Mouse (Mus musculus) lung, adult 18-20 months (tissue): ENCODE results near the gene Larp4b.

ENCODE experiments used
- DNase-seq, 2 experiments: peaks; one replicate each; pipeline ENCODE4 v3.0.0; 2022; ENCODE audit warnings: mixed read lengths in 2 of 2

The Larp4b gene

DNA sequence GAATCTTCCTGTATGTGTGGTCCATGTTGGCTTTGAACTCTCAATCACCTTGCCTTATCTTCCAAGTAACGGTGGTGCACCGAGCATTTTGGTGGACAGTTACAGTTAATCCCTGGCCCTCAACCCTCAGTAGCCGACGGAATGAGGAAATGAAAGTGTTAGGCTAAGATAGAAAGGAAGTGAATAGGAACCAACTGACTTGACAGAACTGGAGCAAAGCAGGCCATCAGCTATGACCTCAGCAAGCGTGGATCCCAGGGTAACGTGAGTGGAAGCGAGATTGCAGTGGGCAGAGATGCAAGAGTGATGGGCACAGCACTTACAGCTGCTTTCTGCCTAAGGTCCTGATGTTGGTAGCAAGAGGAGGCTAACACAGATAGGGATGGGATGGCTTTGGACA is 31.5 kb downstream of the Larp4b start:
- no peak for DNase-seq

DNA sequence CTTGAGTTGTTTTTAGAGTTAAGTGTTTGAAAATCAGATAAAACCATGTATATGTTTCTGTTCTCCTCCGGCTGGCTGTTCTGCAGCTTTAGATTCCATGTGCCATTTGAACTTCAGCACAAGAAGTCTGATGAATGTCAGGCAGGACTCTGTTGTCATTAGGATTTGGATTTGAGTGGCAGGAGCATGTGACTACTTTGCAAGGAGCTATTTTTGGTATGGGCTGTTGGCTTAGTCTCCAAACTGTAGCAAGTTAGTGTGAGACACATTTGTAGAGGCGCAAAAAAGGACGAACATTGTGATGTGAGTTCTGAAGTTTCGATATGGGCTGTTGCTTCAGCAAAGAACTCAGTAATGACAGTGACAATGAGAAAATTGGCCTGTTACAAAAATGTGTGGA is 34.0 kb downstream of the Larp4b start:
- DNase-seq = no peak

GRCm38 (mm10) chr13:9128707-9129314 is 35.1 kb downstream of the Larp4b start:
- DNase-seq = no peak

DNA sequence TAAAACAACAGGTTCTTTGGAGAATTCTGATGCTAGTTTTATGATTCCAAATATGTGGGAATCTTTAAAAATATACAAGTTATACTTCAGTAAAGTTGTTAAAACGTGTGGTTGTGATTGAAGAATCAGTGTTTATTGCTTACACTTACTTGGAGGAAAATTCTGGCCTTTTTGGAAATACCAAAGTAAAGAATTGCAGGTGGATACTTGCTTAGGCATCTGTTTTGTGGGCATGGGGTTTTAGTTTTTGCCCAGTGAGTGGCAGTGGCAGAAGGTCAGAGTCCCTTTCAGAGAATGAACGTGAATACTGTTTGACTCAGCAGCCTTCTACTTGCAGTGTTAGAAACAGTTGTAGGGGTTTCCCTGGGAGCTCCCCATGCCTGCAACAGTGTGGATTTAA is 40.7 kb downstream of the Larp4b start:
- DNase-seq = no peak

DNA sequence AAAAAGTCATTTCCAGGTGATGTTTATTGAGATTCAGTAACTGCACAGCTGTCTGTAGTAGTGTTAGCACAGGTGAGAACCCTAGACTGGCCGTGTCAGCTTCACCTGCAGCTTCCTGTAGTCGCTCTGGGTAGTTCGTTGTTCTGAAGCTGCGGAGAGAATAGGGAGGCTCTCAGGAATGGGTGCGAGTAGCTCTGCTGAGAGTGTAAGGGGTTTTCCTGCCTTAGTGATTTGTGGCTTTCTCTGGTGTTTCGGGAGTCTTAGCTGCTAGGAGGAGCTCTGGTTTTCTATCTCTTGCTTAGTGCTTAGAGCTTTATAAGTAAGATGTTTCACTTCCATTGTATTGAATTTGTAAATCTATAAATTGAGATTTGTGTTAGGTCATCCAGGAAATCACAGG is 42.4 kb downstream of the Larp4b start:
- no peak for DNase-seq

DNA sequence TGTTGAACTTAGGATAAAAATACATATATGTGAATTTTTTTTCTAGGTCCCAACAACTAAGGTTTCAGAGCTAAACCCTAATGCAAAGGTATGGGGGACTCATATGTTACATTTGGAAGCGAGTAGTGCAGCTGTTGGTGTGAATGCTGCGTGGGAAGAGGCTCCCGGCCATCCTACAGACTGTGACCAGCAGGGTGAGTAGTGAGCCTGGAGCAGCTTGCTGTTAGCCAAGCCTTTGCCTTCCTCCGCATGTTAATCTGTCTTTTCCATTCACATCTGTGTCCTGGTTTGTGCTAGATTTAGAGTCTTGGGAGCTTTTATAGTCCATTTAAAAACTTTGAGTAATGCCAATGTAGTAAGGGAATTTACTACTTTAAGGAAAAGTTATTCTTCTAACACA is 43.1 kb downstream of the Larp4b start:
- no peak for DNase-seq

DNA sequence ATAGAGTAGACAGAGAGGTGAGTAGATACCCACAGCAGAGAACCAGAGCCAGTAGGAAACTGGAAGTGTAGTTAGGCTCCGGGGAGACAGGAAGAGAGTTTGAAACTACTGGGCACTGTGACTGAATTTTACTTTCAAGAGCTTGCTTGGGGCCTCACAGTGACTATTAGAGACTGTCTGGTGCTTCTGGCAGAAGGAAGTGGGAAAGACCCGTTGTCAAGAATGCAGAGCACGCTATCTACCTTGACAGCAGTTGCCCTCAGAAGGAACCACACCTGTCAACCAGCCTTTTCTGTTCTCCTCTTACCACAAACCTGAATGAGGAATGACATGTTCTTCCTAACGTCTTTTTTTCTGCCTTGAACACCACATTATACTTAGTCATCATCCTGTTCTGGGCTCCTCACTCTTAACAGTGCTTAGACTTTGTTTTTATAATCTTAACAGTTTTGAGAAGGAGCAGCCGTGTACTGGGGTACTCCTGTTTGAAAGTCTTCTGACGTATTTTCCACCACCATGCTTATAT is 45.8 kb downstream of the Larp4b start:
- no peak for DNase-seq

DNA sequence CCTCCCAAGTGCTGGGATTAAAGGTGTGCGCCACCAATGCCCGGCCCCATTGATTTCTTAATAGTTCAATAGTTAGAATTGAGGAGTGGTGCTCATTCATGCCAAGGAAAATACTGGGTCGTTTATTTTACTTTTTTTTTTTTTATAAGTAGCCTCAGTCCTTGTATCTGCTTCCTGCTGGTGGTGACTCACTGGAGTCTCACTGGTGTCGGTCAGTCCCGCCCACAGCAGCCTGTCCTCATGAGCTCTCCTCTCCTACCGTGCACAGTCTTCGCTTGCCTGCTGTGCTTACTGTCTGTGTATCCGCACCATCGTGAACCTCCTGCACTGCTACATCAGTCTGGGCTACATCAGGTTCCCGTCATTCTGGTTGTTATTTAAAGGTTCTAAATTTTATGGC is 46.5 kb downstream of the Larp4b start:
- DNase-seq = peak; percentile 40 to 42

DNA sequence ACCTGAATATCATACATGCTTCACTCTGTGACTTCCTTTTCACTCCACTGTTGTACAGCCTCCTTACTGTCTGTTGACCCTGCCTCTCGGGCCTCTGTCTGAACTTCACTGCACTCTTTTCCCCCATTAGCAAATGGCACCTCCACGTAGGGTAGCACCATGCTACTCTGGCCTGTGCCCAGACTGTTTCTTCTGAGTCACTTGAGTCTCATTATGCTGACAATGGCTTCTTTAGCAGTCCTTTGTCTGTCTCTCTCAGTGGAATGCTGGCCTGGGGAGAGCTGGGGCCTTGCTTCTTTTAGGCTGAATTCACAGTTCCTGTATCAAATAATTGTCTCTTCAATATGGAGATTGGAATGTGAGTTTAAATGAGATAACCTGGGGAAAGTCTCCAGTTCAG is 48.7 kb downstream of the Larp4b start:
- no peak for DNase-seq

DNA sequence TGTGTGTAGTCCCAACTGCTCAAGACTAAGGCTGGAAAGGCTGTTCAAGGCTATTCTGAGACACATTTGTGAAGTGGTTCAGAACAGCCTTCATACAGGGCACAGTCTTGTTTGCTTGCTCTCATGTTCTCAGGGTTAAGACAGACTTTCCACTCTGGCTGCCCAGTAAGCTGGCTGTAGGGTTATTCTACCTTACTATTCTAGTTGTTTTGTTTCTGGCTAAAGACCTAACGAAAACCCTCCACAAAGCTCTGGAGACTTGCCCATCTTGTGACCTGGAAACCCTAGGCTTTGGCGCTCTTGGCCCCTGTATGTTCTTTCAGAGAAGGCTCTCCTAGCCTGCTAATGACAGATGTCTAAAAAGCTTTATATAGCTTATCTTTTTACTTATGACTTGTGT is 55.1 kb downstream of the Larp4b start:
- DNase-seq = no peak

- DNase-seq = peak in 1 of 2 experiments; percentile 48
These were observed 56.0 kb downstream of the Larp4b start for GRCm38 (mm10) chr13:9149473-9150217.

DNA sequence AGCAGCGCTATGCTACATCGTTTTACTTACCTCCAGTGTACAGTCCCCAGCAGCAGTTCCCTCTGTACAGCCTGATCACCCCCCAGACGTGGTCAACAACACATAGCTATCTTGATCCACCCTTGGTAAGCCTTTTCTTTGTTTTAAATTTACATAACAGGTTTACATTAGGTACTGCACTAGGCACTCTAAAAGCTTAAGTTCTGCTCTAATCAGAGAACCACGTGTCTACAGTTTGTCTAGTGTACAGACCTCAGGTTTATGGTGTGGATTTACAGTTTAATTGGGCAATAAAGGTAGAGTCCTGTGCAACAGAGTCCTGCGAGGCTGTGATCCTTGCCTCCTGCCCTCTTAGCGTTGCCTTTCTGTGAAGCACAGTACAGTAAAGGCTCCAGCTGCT is 57.4 kb downstream of the Larp4b start:
- no peak for DNase-seq

GRCm38 (mm10) chr13:9151619-9152018 is 57.9 kb downstream of the Larp4b start:
- no peak for DNase-seq

GRCm38 (mm10) chr13:9152267-9152666 is 58.6 kb downstream of the Larp4b start:
- no peak for DNase-seq

DNA sequence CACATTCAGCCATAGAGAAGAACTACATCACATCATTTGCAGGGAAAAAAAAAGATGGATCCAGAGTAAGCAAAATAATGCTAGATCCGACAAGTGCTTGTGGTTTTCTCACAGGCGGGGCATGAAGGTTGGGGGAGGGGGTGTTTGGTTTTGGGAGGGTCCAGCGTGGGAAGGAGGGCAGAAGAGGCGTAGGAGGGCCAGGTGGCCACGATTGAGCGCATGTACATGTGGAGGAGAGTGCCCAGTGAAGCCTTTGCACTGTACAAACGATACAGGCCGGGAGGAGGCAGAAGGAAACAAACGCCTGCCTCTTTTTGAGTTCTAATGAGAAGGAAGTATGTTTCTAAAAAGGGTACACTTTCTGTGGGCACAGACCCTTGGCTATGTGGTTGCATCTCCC is 60.1 kb downstream of the Larp4b start:
- DNase-seq = no peak

GRCm38 (mm10) chr13:9159282-9159681 is 65.6 kb downstream of the Larp4b start:
- DNase-seq = no peak

DNA sequence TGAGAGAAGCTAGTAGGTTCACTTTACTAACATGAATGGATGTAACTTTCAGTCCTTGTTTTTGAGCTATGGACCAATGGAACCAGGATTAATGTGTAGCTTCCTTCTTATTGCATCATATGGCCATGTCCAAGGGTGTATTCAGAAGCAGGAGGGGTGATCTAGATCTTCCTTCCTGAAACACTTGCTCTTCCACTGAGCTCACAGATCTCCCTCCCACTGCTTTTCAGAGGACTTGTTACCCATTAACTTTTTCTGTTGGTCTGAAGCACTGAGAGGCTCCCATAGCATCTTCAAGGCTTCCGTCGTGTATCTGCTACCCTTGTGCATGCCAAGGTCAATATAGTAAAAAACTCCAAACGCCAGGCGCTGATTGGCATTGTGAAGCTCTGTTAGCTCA is 69.2 kb downstream of the Larp4b start:
- DNase-seq = no peak

GRCm38 (mm10) chr13:9167842-9168241 is 74.2 kb downstream of the Larp4b start:
- DNase-seq = no peak

GRCm38 (mm10) chr13:9169616-9170015 is 75.9 kb downstream of the Larp4b start:
- DNase-seq = no peak

- DNase-seq = no peak
These were observed 77.0 kb downstream of the Larp4b start for GRCm38 (mm10) chr13:9170726-9171125.

DNA sequence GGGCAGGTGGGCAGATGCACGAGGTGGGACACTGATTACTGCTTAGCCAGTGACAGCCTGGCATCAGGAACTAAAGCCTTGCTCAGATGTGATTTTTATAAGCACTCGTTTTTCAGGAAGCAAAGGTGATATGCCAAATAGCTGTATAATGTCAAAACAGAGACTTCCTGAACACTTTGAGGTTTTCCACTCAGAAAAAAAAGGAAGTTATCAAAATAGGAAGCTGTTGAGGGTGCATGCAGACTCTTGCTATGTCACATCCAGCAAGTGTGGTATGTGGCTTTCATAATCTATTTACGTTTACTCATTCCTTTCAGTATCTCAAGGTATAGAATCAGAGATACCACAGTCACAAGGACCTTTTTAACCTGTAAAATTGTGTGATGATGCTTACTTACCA is 79.7 kb downstream of the Larp4b start:
- DNase-seq = no peak

GRCm38 (mm10) chr13:9175171-9175570 is 81.5 kb downstream of the Larp4b start:
- DNase-seq = no peak

DNA sequence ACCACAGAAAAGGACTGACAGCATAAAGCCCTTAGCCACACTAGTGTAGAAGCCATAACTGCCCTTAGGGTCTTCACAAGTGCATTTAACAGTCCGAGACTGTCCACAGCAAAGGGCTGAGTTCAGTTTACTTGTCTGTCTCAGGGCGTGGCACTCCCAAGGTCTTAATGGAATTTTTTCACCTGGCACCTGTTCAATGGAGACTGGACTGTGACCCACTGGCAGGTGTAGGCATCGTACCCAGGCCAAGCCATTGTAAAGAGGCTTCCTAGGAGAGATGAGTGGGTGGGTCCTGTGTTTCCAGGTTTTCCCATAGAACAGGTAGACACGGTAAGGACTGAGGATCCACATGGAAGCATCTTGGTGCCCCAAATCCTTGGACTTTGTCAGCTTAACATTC is 84.6 kb downstream of the Larp4b start:
- DNase-seq = no peak

- DNase-seq = no peak
These were observed 85.0 kb downstream of the Larp4b start for GRCm38 (mm10) chr13:9178718-9179117.

- DNase-seq = peak; percentile 29
These were observed 86.5 kb downstream of the Larp4b start for GRCm38 (mm10) chr13:9180221-9180620.
